Mouse (Mus musculus): ENCODE measurements around the gene Mecom. TPM values are rescaled to one million over a fixed set of nuclear protein-coding genes. Genes with fewer than 3 reads are reported as not detected.

Gene Mecom
- polyA plus RNA-seq, 1 experiment = not detected

DNA sequence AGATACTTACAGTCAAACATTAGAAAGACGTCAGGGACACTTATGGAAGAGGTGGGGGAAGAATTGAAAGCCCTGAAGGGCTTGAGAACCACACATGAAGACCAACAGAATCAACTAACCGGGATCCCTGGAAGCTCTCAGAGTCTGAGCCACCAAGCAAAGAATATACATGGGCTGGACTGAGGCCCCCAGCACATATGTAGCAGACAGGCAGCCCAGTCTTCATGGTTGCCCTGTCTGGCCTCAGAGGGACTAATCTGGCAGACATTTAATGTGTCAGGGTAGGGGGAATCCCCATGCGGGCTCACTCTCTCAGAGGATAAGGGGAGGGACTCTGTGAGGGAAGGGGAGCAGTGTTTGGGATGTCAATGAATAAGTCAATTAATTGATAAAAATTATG lies 584.4 kb downstream of the Mecom start:
- no peak overlapping the region for H3K4me3 ChIP-seq (replicated peaks)
- H3K9me3 ChIP-seq = no peaks in the 10 kb centered on the region
- H3K27me3 ChIP-seq (replicated peaks) = no peaks in the 10 kb centered on the region
- TF ChIP-seq GATA1 (IDR thresholded peaks at IDR 0.05; ENCODE audit: borderline replicate concordance, low read length) = no peak
- TF ChIP-seq FLI1 (IDR thresholded peaks at IDR 0.05; ENCODE audit: low read length) = no peak
- H3K36me3 ChIP-seq (replicated peaks; ENCODE audit: low read length) = no peaks in the 10 kb centered on the region
- no peaks in the 10 kb centered on the region; the same call in 1 of the 2 replicates for H3K4me1 ChIP-seq

DNA sequence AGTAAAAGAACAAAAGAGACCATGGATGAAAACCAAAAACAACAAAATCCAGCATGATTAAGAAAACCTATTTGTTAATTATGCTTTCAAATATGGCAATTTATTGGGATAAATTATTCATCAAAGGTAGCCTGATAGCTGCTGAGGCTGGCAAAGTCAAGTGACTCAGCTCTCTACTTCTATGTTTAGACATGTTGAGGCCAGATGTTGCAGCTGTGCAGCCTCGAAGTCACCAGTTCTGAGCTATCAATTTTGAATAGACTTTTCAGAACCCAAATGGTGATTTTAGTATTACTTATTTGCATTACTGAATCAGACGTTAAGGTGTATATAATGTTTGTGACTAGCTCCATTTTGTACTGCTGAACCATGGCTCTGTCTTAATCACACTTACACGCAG lies 588.8 kb downstream of the Mecom start:
- Histone ChIP-seq H3K4me1 (no peaks in the 10 kb centered on the region; the same call in 1 of the 2 replicates), H3K9me3 (no peaks in the 10 kb centered on the region), H3K27me3 (replicated peaks) (no peaks in the 10 kb centered on the region), H3K36me3 (replicated peaks; ENCODE audit: low read length) (no peaks in the 10 kb centered on the region), H3K4me3 (replicated peaks) (peak overlapping the region; percentile 64)
- TF ChIP-seq FLI1 (IDR thresholded peaks at IDR 0.05; ENCODE audit: low read length) (no peak), GATA1 (IDR thresholded peaks at IDR 0.05; ENCODE audit: borderline replicate concordance, low read length) (no peak)

DNA sequence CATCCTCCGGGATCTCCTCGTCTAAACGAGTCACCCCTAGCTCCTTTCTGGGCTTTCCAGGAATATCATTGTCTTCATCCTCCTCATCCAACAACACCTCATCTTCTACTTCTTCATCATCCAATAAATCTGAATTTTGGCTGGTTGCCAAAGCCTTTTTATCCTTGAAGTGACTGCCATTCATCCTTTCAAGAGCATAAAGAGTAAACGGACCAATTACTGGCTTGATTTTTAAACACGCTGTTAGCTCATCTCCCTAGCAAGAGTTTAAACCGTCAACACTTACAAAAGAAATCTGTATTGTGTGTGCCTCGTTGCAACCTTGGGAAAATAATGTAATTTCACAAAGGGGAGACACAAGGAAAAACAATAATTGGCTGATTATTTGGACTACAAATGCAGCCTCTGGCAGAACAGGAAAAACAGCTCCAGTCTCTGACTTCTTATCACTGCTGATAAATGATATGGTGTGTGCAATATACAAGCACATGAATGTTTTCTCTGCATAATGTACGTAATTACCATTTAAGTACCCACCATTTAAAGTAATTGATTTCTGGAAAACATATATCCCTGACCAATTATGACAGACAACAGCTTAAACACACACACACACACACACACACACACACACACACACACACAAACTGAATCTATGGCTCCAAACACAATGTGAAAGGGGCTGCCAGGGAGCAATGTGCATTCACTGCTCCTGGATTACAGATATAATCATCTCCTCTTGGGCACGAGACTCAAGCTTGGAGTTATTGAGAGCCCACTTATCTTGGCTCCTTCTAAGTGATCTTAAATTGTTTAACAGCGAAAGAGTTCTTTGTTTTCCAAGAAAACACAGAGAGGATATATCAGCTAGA lies 590.2 kb downstream of the Mecom start:
- H3K9me3 ChIP-seq = no peaks in the 10 kb centered on the region
- no peak overlapping the region for H3K4me3 ChIP-seq (replicated peaks)
- no peaks in the 10 kb centered on the region for H3K27me3 ChIP-seq (replicated peaks)
- no peak for TF ChIP-seq GATA1 (IDR thresholded peaks at IDR 0.05; ENCODE audit: borderline replicate concordance, low read length)
- no peak for TF ChIP-seq FLI1 (IDR thresholded peaks at IDR 0.05; ENCODE audit: low read length)
- H3K4me1 ChIP-seq = no peaks in the 10 kb centered on the region; the same call in 1 of the 2 replicates
- no peaks in the 10 kb centered on the region for H3K36me3 ChIP-seq (replicated peaks; ENCODE audit: low read length)

DNA sequence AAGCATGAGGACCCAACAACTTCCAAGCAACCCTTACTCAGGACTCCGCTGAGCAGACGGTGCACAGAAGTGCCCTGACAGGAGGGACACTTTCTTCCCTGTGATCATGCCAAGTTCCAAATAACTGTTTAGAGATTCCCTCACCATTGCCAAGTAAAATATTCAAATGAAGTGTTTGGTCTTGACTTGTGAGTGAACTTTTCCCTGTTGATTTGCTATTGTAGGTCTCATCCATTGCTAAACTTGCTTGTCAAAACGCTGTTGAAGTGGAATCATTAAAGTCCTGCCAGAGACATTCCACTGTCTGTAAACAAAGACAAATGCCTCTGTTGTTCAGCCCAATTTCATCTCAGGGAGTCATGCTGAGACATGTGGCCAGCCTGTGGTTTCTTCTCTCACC lies 594.5 kb downstream of the Mecom start:
- TF ChIP-seq GATA1 (IDR thresholded peaks at IDR 0.05; ENCODE audit: borderline replicate concordance, low read length) (no peak), FLI1 (IDR thresholded peaks at IDR 0.05; ENCODE audit: low read length) (no peak)
- Histone ChIP-seq H3K9me3 (no peaks in the 10 kb centered on the region), H3K36me3 (replicated peaks; ENCODE audit: low read length) (no peaks in the 10 kb centered on the region)

DNA sequence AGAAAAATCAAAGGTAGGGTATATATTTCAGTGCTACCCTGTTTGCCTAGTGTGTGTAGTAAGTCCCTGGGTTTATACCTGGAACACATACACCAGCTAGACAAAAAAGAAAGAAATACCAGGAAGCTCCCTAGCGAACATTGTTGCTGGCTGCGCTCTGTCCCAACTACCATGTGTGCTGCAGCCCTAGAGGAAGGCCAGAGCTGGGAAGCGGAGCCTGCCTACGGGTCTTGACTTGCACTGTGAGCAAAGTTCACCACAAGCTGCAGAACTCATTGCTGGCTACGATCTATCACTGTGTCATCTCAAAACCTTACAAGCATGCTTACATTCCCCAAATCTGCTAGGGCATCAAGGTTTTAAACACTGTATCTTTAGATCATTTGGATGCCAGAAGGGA lies 597.0 kb downstream of the Mecom start:
- Histone ChIP-seq H3K9me3 (no peaks in the 10 kb centered on the region), H3K36me3 (replicated peaks; ENCODE audit: low read length) (no peaks in the 10 kb centered on the region), H3K4me1 (no peaks in the 10 kb centered on the region), H3K27me3 (replicated peaks) (no peaks in the 10 kb centered on the region), H3K4me3 (replicated peaks) (no peak overlapping the region)
- TF ChIP-seq GATA1 (IDR thresholded peaks at IDR 0.05; ENCODE audit: borderline replicate concordance, low read length) (no peak), FLI1 (IDR thresholded peaks at IDR 0.05; ENCODE audit: low read length) (no peak)

More for the DNA sequence above, 594.5 kb downstream of the Mecom start:
- Histone ChIP-seq H3K27me3 (replicated peaks) (no peaks in the 10 kb centered on the region), H3K4me3 (replicated peaks) (no peak overlapping the region), H3K4me1 (no peaks in the 10 kb centered on the region)

DNA sequence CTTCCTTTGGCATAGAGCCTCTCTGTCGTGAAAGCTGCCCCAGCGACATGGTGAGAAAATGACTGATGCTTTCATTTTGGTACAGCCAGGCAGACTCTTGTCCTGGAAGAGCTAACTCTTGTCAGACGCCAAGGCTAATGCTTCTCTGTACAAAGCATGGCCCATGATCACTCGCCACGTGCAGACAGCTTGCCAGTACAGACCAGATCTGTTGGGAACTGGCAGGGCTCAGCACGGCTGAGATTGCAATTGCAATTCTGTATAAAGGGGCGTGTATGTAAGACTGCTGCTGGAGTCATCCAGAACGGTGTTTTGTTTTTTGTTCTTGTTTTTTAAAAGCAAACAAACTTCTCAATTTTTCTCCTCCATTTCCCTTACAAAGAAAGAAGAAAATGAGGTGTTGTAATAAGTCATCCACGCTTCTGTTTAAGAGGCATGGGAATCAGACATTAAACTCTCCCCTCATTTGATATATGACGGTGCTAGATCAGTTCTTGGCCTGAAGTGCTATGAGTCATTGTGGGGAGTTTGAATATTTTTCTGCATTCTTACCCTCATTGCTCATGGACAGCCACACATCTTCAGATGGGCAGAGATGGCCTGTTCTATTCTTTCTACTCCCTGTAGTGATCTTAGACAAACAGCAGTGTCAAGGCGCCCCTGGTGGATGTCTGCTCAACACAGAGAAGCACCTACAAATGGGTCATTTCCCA lies 644.1 kb downstream of the Mecom start:
- no peaks in the 10 kb centered on the region for H3K27me3 ChIP-seq (replicated peaks)
- no peaks in the 10 kb centered on the region for H3K9me3 ChIP-seq
- H3K4me3 ChIP-seq (replicated peaks) = no peak overlapping the region
- H3K4me1 ChIP-seq = no peaks in the 10 kb centered on the region
- TF ChIP-seq GATA1 (IDR thresholded peaks at IDR 0.05; ENCODE audit: borderline replicate concordance, low read length) (no peak), FLI1 (IDR thresholded peaks at IDR 0.05; ENCODE audit: low read length) (no peak)
- no peaks in the 10 kb centered on the region for H3K36me3 ChIP-seq (replicated peaks; ENCODE audit: low read length)

Other genes with a start within 250 kb of the Mecom start
- not detected in 2 replicates for gene Actrt3, start 51.9 kb upstream of the Mecom start, polyA plus RNA-seq (2012; ENCODE audit: insufficient read depth, low replicate concordance)
- gene Mynn, start 54.1 kb upstream of the Mecom start, polyA plus RNA-seq (2012; ENCODE audit: insufficient read depth, low replicate concordance) = 0.15 and 0.45 TPM in 2 replicates
- not detected in 2 replicates for gene Lrriq4, start 96.5 kb upstream of the Mecom start, polyA plus RNA-seq (2012; ENCODE audit: insufficient read depth, low replicate concordance)
- not detected in 2 replicates for gene Lrrc34, start 99.9 kb upstream of the Mecom start, polyA plus RNA-seq (2012; ENCODE audit: insufficient read depth, low replicate concordance)
- not detected in 2 replicates for gene Lrrc31, start 151.8 kb upstream of the Mecom start, polyA plus RNA-seq (2012; ENCODE audit: insufficient read depth, low replicate concordance)
- gene Samd7, start 198.3 kb upstream of the Mecom start, polyA plus RNA-seq (2012; ENCODE audit: insufficient read depth, low replicate concordance) = not detected in 2 replicates
- 6.6 and 19.5 TPM in 2 replicates for gene Sec62, start 244.9 kb upstream of the Mecom start, polyA plus RNA-seq (2012; ENCODE audit: insufficient read depth, low replicate concordance)